8 mouse cellular contexts compared by ENCODE assay signal in genomic region chr7:116039538-116040466, GRCm38 (mm10). TPM values are rescaled to one million over a fixed set of nuclear protein-coding genes. Genes with fewer than 3 reads are reported as not detected.
DNase-seq lines count a peak whose midpoint lies in the region; ATAC-seq and TF ChIP-seq lines count a peak whose summit lies in the region.

No protein-coding gene starts in this region.

- TF ChIP-seq CTCF in bone marrow, adult 2 months (IDR thresholded peaks at IDR 0.05; ENCODE audit: control insufficient read depth, insufficient read depth, low read length), result peak; percentile 91
- peak; percentile 97 for TF ChIP-seq CTCF in embryonic fibroblast, embryonic 13.5 days (IDR thresholded peaks at IDR 0.05; ENCODE audit: borderline replicate concordance, insufficient read depth, low read length)

- H3K27me3 ChIP-seq in heart, embryonic 10.5 days (ENCODE audit: insufficient read depth, poor library complexity, severe bottlenecking), result peaks cover 61% of the 10 kb centered on the region
- peaks cover 41% of the 10 kb centered on the region for H3K27me3 ChIP-seq in kidney, embryonic 14.5 days (ENCODE audit: control insufficient read depth, insufficient read depth, low read length)

- no peaks in the 10 kb centered on the region; the same call in 1 of the 2 replicates for H3K4me1 ChIP-seq in bone marrow, adult 2 months (ENCODE audit: control insufficient read depth, insufficient read depth, low read length)
- peaks cover under 1% of the 10 kb centered on the region; the same call in 1 of the 2 replicates for H3K4me1 ChIP-seq in embryonic fibroblast, embryonic 13.5 days (ENCODE audit: control insufficient read depth, insufficient read depth, low read length)
- peaks cover 30% of the 10 kb centered on the region for H3K4me1 ChIP-seq in heart, embryonic 10.5 days
- H3K4me1 ChIP-seq in kidney, embryonic 14.5 days (ENCODE audit: control insufficient read depth, insufficient read depth, low read length), result peaks cover 9% of the 10 kb centered on the region; the same call in 1 of the 2 replicates

- no peaks in the 10 kb centered on the region for H3K9me3 ChIP-seq in heart, embryonic 10.5 days
- no peaks in the 10 kb centered on the region for H3K9me3 ChIP-seq in kidney, embryonic 14.5 days (ENCODE audit: control insufficient read depth, low read length)

- no peaks in the 10 kb centered on the region for H3K36me3 ChIP-seq in heart, embryonic 10.5 days
- H3K36me3 ChIP-seq in kidney, embryonic 14.5 days (ENCODE audit: control insufficient read depth, insufficient read depth, low read length), result no peaks in the 10 kb centered on the region

- peak overlapping the region; percentile 89 for H3K4me2 ChIP-seq in kidney, embryonic 14.5 days (replicated peaks; ENCODE audit: low read depth, low read length)

- TF ChIP-seq POLR2A in bone marrow, adult 2 months (IDR thresholded peaks at IDR 0.05; ENCODE audit: borderline replicate concordance, control insufficient read depth, low read depth, low read length), result no peak
- TF ChIP-seq POLR2A in embryonic fibroblast, embryonic 13.5 days (IDR thresholded peaks at IDR 0.05; ENCODE audit: low read depth, low read length), result no peak

- peak overlapping the region; percentile 42 for H3K4me3 ChIP-seq in bone marrow, adult 2 months (replicated peaks; ENCODE audit: control insufficient read depth, low read depth, low read length)
- peak overlapping the region; percentile 46 for H3K4me3 ChIP-seq in embryonic fibroblast, embryonic 13.5 days (ENCODE audit: insufficient read depth, low read length)
- H3K4me3 ChIP-seq in heart, embryonic 10.5 days, result peak overlapping the region; percentile 72
- H3K4me3 ChIP-seq in kidney, embryonic 14.5 days (ENCODE audit: low read length), result peak overlapping the region; percentile 44

- WGBS in bone marrow, adult 2 months, result under 1% methylated on average over 48 of the region's 48 CpGs
- WGBS in heart, embryonic 10.5 days, result under 1% methylated on average over 48 of the region's 48 CpGs
- WGBS in kidney, embryonic 14.5 days, result under 1% methylated on average over 48 of the region's 48 CpGs

- H3K27ac ChIP-seq in bone marrow, adult 2 months (ENCODE audit: control insufficient read depth, insufficient read depth, low read depth, low read length, poor library complexity), result no peak overlapping the region
- no peak overlapping the region for H3K27ac ChIP-seq in embryonic fibroblast, embryonic 13.5 days (ENCODE audit: insufficient read depth, low read length)
- peak overlapping the region; percentile 78 for H3K27ac ChIP-seq in heart, embryonic 10.5 days
- H3K27ac ChIP-seq in kidney, embryonic 14.5 days (ENCODE audit: low read depth, low read length), result no peak overlapping the region

- ATAC-seq in kidney, embryonic 14.5 days (ENCODE audit: low FRiP score, low TSS enrichment), result peak; percentile 83
- peak; percentile 63 for ATAC-seq in monocyte, adult 5-6 weeks (replicated peaks; ENCODE audit: insufficient number of reproducible peaks, low FRiP score, low TSS enrichment, poor library complexity, severe bottlenecking)

- DNase-seq in A20 (ENCODE audit: low read depth, low spot score), result peak; percentile 83
- peak; percentile 90 for DNase-seq in heart, embryonic 10.5 days (ENCODE audit: low spot score)
- DNase-seq in liver, result peak; percentile 81
- DNase-seq in spleen, postnatal 36 days (ENCODE audit: low spot score in 2 of 2), result peak; percentile 50 to 60

- H3K9ac ChIP-seq in kidney, embryonic 14.5 days (ENCODE audit: low read depth, low read length), result peak overlapping the region; percentile 40; the same call in 1 of the 2 replicates

RNA-seq across cellular contexts. Expression of gene 1110004F10Rik, which starts 0.6 kb away (rescaled TPM):
- 48.4 and 61.8 TPM in 2 replicates for polyA plus RNA-seq in bone marrow, adult 2 months (2011; ENCODE audit: insufficient read depth, insufficient read length, low replicate concordance, missing spikeins)
- 145 and 156 TPM in 2 replicates for polyA plus RNA-seq in embryonic fibroblast, embryonic 13.5 days (2011; ENCODE audit: insufficient read length, low read depth, missing spikeins)
- polyA plus RNA-seq in heart, embryonic 10.5 days (2016; fragmentation: Nextera tagmentation; extraction: Ambion mirVana), result 208 and 252 TPM in 2 replicates
- 300 and 310 TPM in 2 replicates for polyA plus RNA-seq in kidney, embryonic 14.5 days (2014; fragmentation: Nextera tagmentation; extraction: Ambion mirVana)
- total RNA-seq in monocyte, adult 5-6 weeks (2017), result 163 to 218 TPM (median 176 TPM) in 3 replicates

RNA-seq across cellular contexts. Expression of gene Sox6, which starts 1.2 kb away (rescaled TPM):
- polyA plus RNA-seq in bone marrow, adult 2 months (2011; ENCODE audit: insufficient read depth, insufficient read length, low replicate concordance, missing spikeins), result 33.0 and 38.0 TPM in 2 replicates
- 2.1 and 2.9 TPM in 2 replicates for polyA plus RNA-seq in embryonic fibroblast, embryonic 13.5 days (2011; ENCODE audit: insufficient read length, low read depth, missing spikeins)
- polyA plus RNA-seq in heart, embryonic 10.5 days (2016; fragmentation: Nextera tagmentation; extraction: Ambion mirVana), result 30.9 and 32.7 TPM in 2 replicates
- 15.1 and 24.7 TPM in 2 replicates for polyA plus RNA-seq in kidney, embryonic 14.5 days (2014; fragmentation: Nextera tagmentation; extraction: Ambion mirVana)
- total RNA-seq in monocyte, adult 5-6 weeks (2017), result 0.29 to 2.1 TPM in 2 of 3 replicates, not detected in the other

RNA-seq across cellular contexts. Expression of gene Gm4353, which starts 44.6 kb away (rescaled TPM):
- not detected in 2 replicates for polyA plus RNA-seq in bone marrow, adult 2 months (2011; ENCODE audit: insufficient read depth, insufficient read length, low replicate concordance, missing spikeins)
- polyA plus RNA-seq in embryonic fibroblast, embryonic 13.5 days (2011; ENCODE audit: insufficient read length, low read depth, missing spikeins), result 0.98 TPM in 1 of 2 replicates, not detected in the other
- 0.55 and 0.85 TPM in 2 replicates for polyA plus RNA-seq in heart, embryonic 10.5 days (2016; fragmentation: Nextera tagmentation; extraction: Ambion mirVana)
- 0.50 and 1.3 TPM in 2 replicates for polyA plus RNA-seq in kidney, embryonic 14.5 days (2014; fragmentation: Nextera tagmentation; extraction: Ambion mirVana)
- total RNA-seq in monocyte, adult 5-6 weeks (2017), result 0.67 to 1.2 TPM (median 0.75 TPM) in 3 replicates
